Mouse (Mus musculus) megakaryocyte, embryonic 14.5 days (primary cell): ENCODE measurements around the gene Abcc9.

Experiments
- FLI1 ChIP-seq: IDR thresholded peaks from 2 replicates; pipeline ENCODE4 v1.6.1; 2012; ENCODE audit warnings: low read length, inconsistent platforms, mixed read lengths
- GATA1 ChIP-seq: IDR thresholded peaks from 3 replicates; pipeline ENCODE4 v1.6.1; 2012; ENCODE audit warnings: mixed read lengths, low read length, inconsistent platforms, borderline replicate concordance

DNA sequence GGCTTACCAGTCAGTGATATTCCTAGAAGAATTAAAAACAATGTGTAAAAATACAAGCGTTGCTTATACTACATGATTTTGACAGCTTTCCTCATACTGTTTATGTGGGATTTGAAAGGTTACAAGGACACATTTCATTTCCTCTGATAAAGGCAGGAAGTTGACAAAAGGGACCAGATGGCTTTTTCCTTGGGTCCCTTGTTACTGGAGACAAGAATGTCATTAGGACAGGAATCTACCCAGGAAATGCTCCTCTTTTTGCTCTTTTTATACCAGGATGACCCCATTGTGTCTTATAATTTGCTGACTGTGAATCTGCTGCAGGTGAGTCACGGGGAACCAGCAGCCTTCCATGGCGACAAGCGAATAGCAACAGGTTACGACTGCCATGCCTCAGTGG, 162.0 kb downstream of the Abcc9 start:
- TF ChIP-seq GATA1 = no peak
- TF ChIP-seq FLI1 = no peak
